Mouse (Mus musculus) limb, embryonic 15.5 days (tissue): Measurements from ENCODE around the gene Hnrnpa1. TPM values are rescaled to one million over a fixed set of nuclear protein-coding genes. Genes with fewer than 3 reads are reported as not detected.

ENCODE experiments used
- microRNA counts: library from miRNA; unstranded; fragments of <30 nt; microRNA quantifications from one replicate; lab custom pipeline; 2016
- microRNA-seq: library from miRNA; unstranded; fragments of <30 nt; microRNA quantifications from one replicate; pipeline ENCODE4, GENCODE M21; 2016
- polyA plus RNA-seq: library from polyadenylated mRNA; unstranded; fragments of >200 nt; fragmentation: Nextera tagmentation; extraction: Ambion mirVana; gene quantifications from 2 replicates; pipeline ENCODE4 v1.2.1, GENCODE M21; 2015

The Hnrnpa1 gene
- polyA plus RNA-seq, 1 experiment from 2014 or later: 673 TPM

MicroRNAs within 50 kb of the gene (microRNA counts, 519-probe panel; counts per million panel counts)
- 3,087 counts per million, percentile 71 among the panel's probes with 10 or more counts for microRNA mmu-miR-148b (lab: Ali Mortazavi, UCI)

Small RNAs within 50 kb of the gene (microRNA-seq; reads per million reads assigned to microRNA genes)
- gene Mir148b: 189 reads per million, percentile 57 among the genes with 10 or more reads in this experiment

Other genes with a start within 250 kb of the Hnrnpa1 start
- 1.5 and 3.0 TPM in 2 replicates for gene Hoxc8, start 249.8 kb upstream of the Hnrnpa1 start, polyA plus RNA-seq
- gene Hoxc6, start 242.2 kb upstream of the Hnrnpa1 start, polyA plus RNA-seq: 1.7 and 2.3 TPM in 2 replicates
- gene Hoxc4, start 221.5 kb upstream of the Hnrnpa1 start, polyA plus RNA-seq: 1.7 and 2.7 TPM in 2 replicates
- gene Smug1, start 73.3 kb upstream of the Hnrnpa1 start, polyA plus RNA-seq: 17.0 and 18.3 TPM in 2 replicates
- 92.8 and 98.4 TPM in 2 replicates for gene Cbx5, start 616 bp upstream of the Hnrnpa1 start, polyA plus RNA-seq
- gene Nfe2, start 18.0 kb downstream of the Hnrnpa1 start, polyA plus RNA-seq: 1.5 and 2.2 TPM in 2 replicates
- 270 and 286 TPM in 2 replicates for gene Copz1, start 32.3 kb downstream of the Hnrnpa1 start, polyA plus RNA-seq
- 0.20 and 0.36 TPM in 2 replicates for gene Gpr84, start 70.2 kb downstream of the Hnrnpa1 start, polyA plus RNA-seq
- 17.1 and 19.4 TPM in 2 replicates for gene Zfp385a, start 99.7 kb downstream of the Hnrnpa1 start, polyA plus RNA-seq
- 62.0 and 64.9 TPM in 2 replicates for gene Itga5, start 126.3 kb downstream of the Hnrnpa1 start, polyA plus RNA-seq
- not detected in 2 replicates for gene Gtsf1, start 190.0 kb downstream of the Hnrnpa1 start, polyA plus RNA-seq
- not detected in 2 replicates for gene Gtsf2, start 208.0 kb downstream of the Hnrnpa1 start, polyA plus RNA-seq
- gene Nckap1l, start 213.4 kb downstream of the Hnrnpa1 start, polyA plus RNA-seq: 4.4 and 5.0 TPM in 2 replicates